Mouse (Mus musculus) testis, adult 2 months (tissue): Measurements from ENCODE around the gene Abhd18. TPM values are rescaled to one million over a fixed set of nuclear protein-coding genes. Genes with fewer than 3 reads are reported as not detected.
A peak's percentile ranks its signal among the peaks of the same experiment; 100 is the strongest.
"Not testable (repeated sequence)": the region's sequence is repeated elsewhere in the genome, so short reads cannot be mapped to it uniquely, and the experiment has no call there.

Source experiments
- H3K27ac ChIP-seq: fragments of 200-500 bp; 2 replicates; pipeline ENCODE4 v1.5.1; 2012; ENCODE audit warnings: low read depth, low read length; ENCODE audit not compliant: control insufficient read depth, insufficient read depth
- H3K27me3 ChIP-seq: fragments of 200-500 bp; 2 replicates; pipeline ENCODE4 v1.6.1; 2012; ENCODE audit warnings: mild to moderate bottlenecking, low read length, moderate library complexity; ENCODE audit not compliant: control insufficient read depth, insufficient read depth
- H3K36me3 ChIP-seq: fragments of 200-500 bp; 2 replicates; pipeline ENCODE4 v1.6.1; 2012; ENCODE audit warnings: mild to moderate bottlenecking, low read length; ENCODE audit not compliant: control insufficient read depth, insufficient read depth
- H3K4me1 ChIP-seq: fragments of 200-500 bp; 2 replicates; pipeline ENCODE4 v1.6.1; 2012; ENCODE audit warnings: low read length; ENCODE audit not compliant: control insufficient read depth, insufficient read depth
- H3K4me3 ChIP-seq: fragments of 200-500 bp; 2 replicates; pipeline ENCODE4 v1.5.1; 2012; ENCODE audit warnings: low read depth, mild to moderate bottlenecking, low read length, moderate library complexity, mixed read lengths; ENCODE audit not compliant: control insufficient read depth
- CTCF ChIP-seq: fragments of 200-500 bp; IDR thresholded peaks from 2 replicates; pipeline ENCODE4 v1.5.1; 2012; ENCODE audit warnings: low read depth, mild to moderate bottlenecking, inconsistent platforms, low read length, moderate library complexity; ENCODE audit not compliant: control insufficient read depth, insufficient read depth, insufficient replicate concordance
- POLR2A ChIP-seq: fragments of 200-500 bp; IDR thresholded peaks from 2 replicates; pipeline ENCODE4 v1.6.1; 2012; ENCODE audit warnings: low read depth, mild to moderate bottlenecking, inconsistent platforms, low read length, moderate library complexity; ENCODE audit not compliant: control insufficient read depth
- polyA plus RNA-seq: library from polyadenylated mRNA; depleted of rRNA; stranded (reverse); fragments of >200 nt; gene quantifications from 2 replicates; pipeline ENCODE4 v1.2.3, GENCODE M21; 2012

The Abhd18 gene
- polyA plus RNA-seq, 1 experiment = 8.7 TPM

GRCm38 (mm10) chr3:40813275-40813674, 33.5 kb upstream of the Abhd18 start:
- Histone ChIP-seq H3K4me3 (no peak overlapping the region), H3K4me1 (no peaks in the 10 kb centered on the region), H3K27me3 (no peaks in the 10 kb centered on the region), H3K36me3 (peaks cover 6% of the 10 kb centered on the region), H3K27ac (no peak overlapping the region)
- TF ChIP-seq CTCF (no peak), POLR2A (no peak)

GRCm38 (mm10) chr3:40845521-40845920, 1.2 kb upstream of the Abhd18 start:
- not testable (repeated sequence) for H3K27me3 ChIP-seq, H3K36me3 ChIP-seq, H3K27ac ChIP-seq, H3K4me1 ChIP-seq, H3K4me3 ChIP-seq

- not testable (repeated sequence) for H3K36me3 ChIP-seq, H3K4me1 ChIP-seq, H3K27me3 ChIP-seq
- TF ChIP-seq CTCF (peak; percentile 22; the same call in 1 of the 2 replicates), POLR2A (peak; percentile 63; the same call in 1 of the 2 replicates)
- H3K4me3 ChIP-seq = peak within 1 kb of the TSS; percentile 71
- peak within 1 kb of the TSS; percentile 83 for H3K27ac ChIP-seq
These were observed 255 bp upstream of the Abhd18 start, which contains the start of gene Mfsd8 for GRCm38 (mm10) chr3:40846473-40846956. Gene Mfsd8, minus strand, starts transcription at chr3:40846886.

GRCm38 (mm10) chr3:40847018-40847417, 248 bp downstream of the Abhd18 start:
- H3K27me3 ChIP-seq = not testable (repeated sequence)
- H3K27ac ChIP-seq = peak overlapping the region; percentile 54

GRCm38 (mm10) chr3:40847936-40848335, 1.2 kb downstream of the Abhd18 start:
- not testable (repeated sequence) for H3K27me3 ChIP-seq

More at GRCm38 (mm10) chr3:40847018-40847417, 248 bp downstream of the Abhd18 start:
- H3K4me3 ChIP-seq = peak overlapping the region; percentile 71
- not testable (repeated sequence) for H3K36me3 ChIP-seq, H3K4me1 ChIP-seq

GRCm38 (mm10) chr3:40853123-40853738, 6.5 kb downstream of the Abhd18 start:
- not testable (repeated sequence) for H3K27ac ChIP-seq, H3K36me3 ChIP-seq, H3K4me1 ChIP-seq, H3K27me3 ChIP-seq
- H3K4me3 ChIP-seq = peak overlapping the region; percentile 58; the same call in 1 of the 2 replicates

More at GRCm38 (mm10) chr3:40847936-40848335, 1.2 kb downstream of the Abhd18 start:
- H3K4me1 ChIP-seq, H3K36me3 ChIP-seq, H3K4me3 ChIP-seq, H3K27ac ChIP-seq: not testable (repeated sequence)

- Histone ChIP-seq H3K27ac (peak overlapping the region; percentile 71; the same call in 1 of the 2 replicates), H3K4me3 (peak overlapping the region; percentile 62)
- H3K36me3 ChIP-seq, H3K27me3 ChIP-seq, H3K4me1 ChIP-seq: not testable (repeated sequence)
- peak; percentile 28 for TF ChIP-seq CTCF
- TF ChIP-seq POLR2A = peak; percentile 36; the same call in 1 of the 2 replicates
These were observed 47.1 kb downstream of the Abhd18 start for GRCm38 (mm10) chr3:40893816-40894258.

GRCm38 (mm10) chr3:40894336-40894735, 47.6 kb downstream of the Abhd18 start:
- H3K27me3 ChIP-seq, H3K36me3 ChIP-seq, H3K4me1 ChIP-seq: not testable (repeated sequence)
- peak overlapping the region; percentile 62 for H3K4me3 ChIP-seq
- H3K27ac ChIP-seq = peak overlapping the region; percentile 45; the same call in 1 of the 2 replicates

- not testable (repeated sequence) for H3K27ac ChIP-seq, H3K27me3 ChIP-seq, H3K4me1 ChIP-seq, H3K36me3 ChIP-seq
- peak within 1 kb of the TSS; percentile 40; the same call in 1 of the 2 replicates for H3K4me3 ChIP-seq
These were observed 55.7 kb downstream of the Abhd18 start, which contains the start of gene 1700034I23Rik for GRCm38 (mm10) chr3:40902443-40902842. Gene 1700034I23Rik, minus strand, starts transcription at chr3:40902543.
